10 mouse cellular contexts compared by ENCODE assay signal in the genomic region with DNA sequence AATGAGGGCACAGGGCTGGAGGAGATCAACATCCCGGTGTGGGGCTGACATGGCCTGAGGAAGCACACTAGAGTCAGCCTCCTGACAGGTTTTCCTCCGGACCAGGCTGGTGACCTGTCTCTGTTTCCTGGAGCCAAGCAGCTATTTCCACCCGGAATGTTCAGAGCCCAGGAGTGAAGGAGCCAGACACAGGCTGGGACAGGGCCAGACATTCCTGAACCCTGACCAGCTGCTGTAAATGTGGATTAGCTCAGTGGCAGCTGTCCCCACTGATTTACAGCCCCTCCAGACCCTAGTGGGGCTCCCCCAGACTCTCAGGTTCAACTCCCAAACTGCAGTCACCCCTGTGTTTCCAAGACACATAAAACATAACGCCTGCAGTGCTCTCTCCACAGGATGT. TPM values are rescaled to one million over a fixed set of nuclear protein-coding genes. Genes with fewer than 3 reads are reported as not detected.
DNase-seq lines count a peak whose midpoint lies in the region; ATAC-seq and TF ChIP-seq lines count a peak whose summit lies in the region.
"Had no signal": no experiment of that assay in that cellular context is flagged by ENCODE, and none has a peak within 500 bp of the region (broad histone marks: within the 10 kb centered on the region; RNA-seq: fewer than 3 reads in every experiment).

No protein-coding gene starts in this region.

- intact Hi-C loops in heart, postnatal 36 days (cut with DNase I), result no loop called here
- intact Hi-C loops in left cerebral cortex, postnatal 4 days (cut with DNase I), result no loop called here

- TF ChIP-seq CTCF in stomach, postnatal 0 days (IDR thresholded peaks at IDR 0.05; ENCODE audit: low read depth), result no peak

- H3K36me3 ChIP-seq in limb, embryonic 10.5 days, result peaks cover 6% of the 10 kb centered on the region; the same call in 1 of the 2 replicates
- no peaks in the 10 kb centered on the region for H3K36me3 ChIP-seq in stomach, postnatal 0 days (ENCODE audit: control insufficient read depth, insufficient read depth, low read length)

- no peak overlapping the region for H3K4me2 ChIP-seq in stomach, postnatal 0 days (replicated peaks; ENCODE audit: low read depth)
- H3K4me2 ChIP-seq: forebrain, embryonic 12.5 days had no signal

- TF ChIP-seq EP300 in stomach, postnatal 0 days (optimal IDR thresholded peaks at IDR 0.05), result no peak

- peak; percentile 14; the same call in 1 of the 2 replicates for ATAC-seq in stomach, postnatal 0 days (ENCODE audit: low FRiP score, low TSS enrichment)

- 49% methylated on average over 4 of the region's 4 CpGs for WGBS in limb, embryonic 10.5 days
- WGBS in stomach, postnatal 0 days, result 27% methylated on average over 4 of the region's 4 CpGs

- H3K27me3 ChIP-seq in limb, embryonic 10.5 days (ENCODE audit: low read depth, poor library complexity, severe bottlenecking), result no peaks in the 10 kb centered on the region
- H3K27me3 ChIP-seq in stomach, postnatal 0 days (ENCODE audit: control insufficient read depth, insufficient read depth, low read length), result no peaks in the 10 kb centered on the region
- H3K27me3 ChIP-seq: forebrain, embryonic 12.5 days had no signal

- H3K27ac ChIP-seq in limb, embryonic 10.5 days, result peak overlapping the region; percentile 36; the same call in 1 of the 2 replicates
- peak overlapping the region; percentile 25 for H3K27ac ChIP-seq in stomach, postnatal 0 days (replicated peaks)
- H3K27ac ChIP-seq: forebrain, embryonic 12.5 days had no signal

- H3K4me3 ChIP-seq in limb, embryonic 10.5 days, result no peak overlapping the region
- no peak overlapping the region for H3K4me3 ChIP-seq in stomach, postnatal 0 days (ENCODE audit: low read depth, low read length)
- H3K4me3 ChIP-seq: forebrain, embryonic 12.5 days had no signal

- no peak overlapping the region for H3K9ac ChIP-seq in stomach, postnatal 0 days (ENCODE audit: low read length)
- H3K9ac ChIP-seq: forebrain, embryonic 12.5 days had no signal

- peaks cover 47% of the 10 kb centered on the region for H3K4me1 ChIP-seq in limb, embryonic 10.5 days
- peaks cover 3% of the 10 kb centered on the region; the same call in 1 of the 2 replicates for H3K4me1 ChIP-seq in stomach, postnatal 0 days (replicated peaks; ENCODE audit: control insufficient read depth, insufficient read depth)

- no peaks in the 10 kb centered on the region; the same call in 1 of the 2 replicates for H3K9me3 ChIP-seq in limb, embryonic 10.5 days (replicated peaks)
- no peaks in the 10 kb centered on the region for H3K9me3 ChIP-seq in stomach, postnatal 0 days (ENCODE audit: control insufficient read depth, low read length)

- peak; percentile 23 for DNase-seq in urinary bladder, postnatal 25 days (ENCODE audit: low spot score)
- no peak for DNase-seq in urinary bladder, postnatal 10 days (ENCODE audit: low spot score)
- peak; percentile 53 to 61 for DNase-seq in heart, postnatal 36 days
- DNase-seq in limb, embryonic 10.5 days (ENCODE audit: low spot score), result no peak
- DNase-seq in stomach, postnatal 0 days (ENCODE audit: low spot score), result no peak
- DNase-seq in left cerebral cortex, postnatal 4 days, result no peak
- no peak for DNase-seq in embryo, embryonic 9.5 days (ENCODE audit: extremely low spot score)
- no peak for DNase-seq in right cerebral cortex, postnatal 36 days (ENCODE audit: low spot score in 2 of 2)
- DNase-seq: layer of hippocampus, adult 9-11 months had no signal

RNA-seq across cellular contexts. Expression of a gene that starts 42.7 kb away (rescaled TPM):
- total RNA-seq in heart, postnatal 36 days (2021), result not detected
- 0.15 and 0.23 TPM in 2 replicates for polyA plus RNA-seq in limb, embryonic 10.5 days (2016; fragmentation: Nextera tagmentation; extraction: Ambion mirVana)
- 28.9 and 33.2 TPM in 2 replicates for polyA plus RNA-seq in stomach, postnatal 0 days (2015; fragmentation: Nextera tagmentation; extraction: Ambion mirVana)
- 100 to 1,000 TPM; 105 to 113 TPM for total RNA-seq in left cerebral cortex, postnatal 4 days (2021)

Comparison
In these comparisons a context has a peak if more than half of its experiments do, and no peak if none do; other contexts are left out.
1. DNase-seq: peak in urinary bladder, postnatal 25 days (single experiment) and heart, postnatal 36 days (2 of 2); none in urinary bladder, postnatal 10 days (single experiment), limb, embryonic 10.5 days (single experiment), stomach, postnatal 0 days (single experiment), left cerebral cortex, postnatal 4 days (single experiment), embryo, embryonic 9.5 days (single experiment) and right cerebral cortex, postnatal 36 days (0 of 2).
2. RNA of a gene that starts 42.7 kb away (total RNA-seq): 105 to 113 TPM in left cerebral cortex, postnatal 4 days; not detected in heart, postnatal 36 days; every median in the first group is over 100 times any median in the second.